Mouse (Mus musculus) forebrain, embryonic 13.5 days (tissue): ENCODE measurements at regions not wholly inside any gene's neighbourhood (a gene's known extent, or its start where the extent isn't known, plus 50 kb on each side); places are given as distances from the start of the nearest gene placed in this dataset.

Experiments
- ATAC-seq: fragments of 200-750 bp; cut with Nextera tagmentation; 2 replicates; pipeline ENCODE4 v1.8.0; 2017
- H3K27ac ChIP-seq: fragments of 300-500 bp; sonication (generic); 2 replicates; pipeline ENCODE4 v1.5.1; 2015; ENCODE audit warnings: inconsistent platforms, mild to moderate bottlenecking, moderate library complexity
- H3K27me3 ChIP-seq: fragments of 300-500 bp; sonication (generic); 2 replicates; pipeline ENCODE4 v1.6.1; 2015; ENCODE audit warnings: mild to moderate bottlenecking, inconsistent platforms
- H3K36me3 ChIP-seq: fragments of 300-500 bp; sonication (generic); 2 replicates; pipeline ENCODE4 v1.6.1; 2015; ENCODE audit warnings: mild to moderate bottlenecking, inconsistent platforms; ENCODE audit not compliant: poor library complexity, severe bottlenecking
- H3K4me1 ChIP-seq: fragments of 300-500 bp; sonication (generic); 2 replicates; pipeline ENCODE4 v1.6.1; 2015; ENCODE audit warnings: inconsistent platforms
- H3K4me2 ChIP-seq: fragments of 300-500 bp; sonication (generic); 2 replicates; pipeline ENCODE4 v1.6.1; 2015; ENCODE audit warnings: inconsistent platforms, mild to moderate bottlenecking, moderate library complexity
- H3K4me3 ChIP-seq: fragments of 300-500 bp; sonication (generic); 2 replicates; pipeline ENCODE4 v1.5.1; 2015; ENCODE audit warnings: mild to moderate bottlenecking, inconsistent platforms
- H3K9ac ChIP-seq: fragments of 300-500 bp; sonication (generic); 2 replicates; pipeline ENCODE4 v1.6.1; 2015; ENCODE audit warnings: mild to moderate bottlenecking, inconsistent platforms
- H3K9me3 ChIP-seq: fragments of 300-500 bp; sonication (generic); replicated peaks from 2 replicates; pipeline ENCODE4 v1.6.1; 2016; ENCODE audit warnings: inconsistent platforms
- WGBS: fragments of 180-500 bp; shearing (Covaris S2); methylation state at CpG from one replicate; pipeline ENCODE4 v1.1.7; 2015; 5-methylcytosine and 5-hydroxymethylcytosine counted together

- 90% methylated on average over 2 of the region's 2 CpGs for WGBS
- Histone ChIP-seq H3K27me3 (no peaks in the 10 kb centered on the region), H3K9me3 (no peaks in the 10 kb centered on the region), H3K9ac (no peak overlapping the region), H3K4me3 (no peak overlapping the region), H3K36me3 (no peaks in the 10 kb centered on the region), H3K4me1 (no peaks in the 10 kb centered on the region), H3K27ac (no peak overlapping the region), H3K4me2 (no peak overlapping the region)
- no peak for ATAC-seq
Measured at GRCm38 (mm10) chr1:113389920-113390319, 1525.2 kb upstream of the Dsel start.

- Histone ChIP-seq H3K4me3 (no peak overlapping the region), H3K36me3 (no peaks in the 10 kb centered on the region), H3K27ac (no peak overlapping the region), H3K4me2 (no peak overlapping the region), H3K27me3 (no peaks in the 10 kb centered on the region), H3K9me3 (no peaks in the 10 kb centered on the region), H3K4me1 (peaks cover 3% of the 10 kb centered on the region; the same call in 1 of the 2 replicates), H3K9ac (no peak overlapping the region)
- 65% methylated on average over 6 of the region's 6 CpGs for WGBS
- no peak for ATAC-seq
Measured at GRCm38 (mm10) chr1:113384888-113385430, 1520.2 kb upstream of the Dsel start.

DNA sequence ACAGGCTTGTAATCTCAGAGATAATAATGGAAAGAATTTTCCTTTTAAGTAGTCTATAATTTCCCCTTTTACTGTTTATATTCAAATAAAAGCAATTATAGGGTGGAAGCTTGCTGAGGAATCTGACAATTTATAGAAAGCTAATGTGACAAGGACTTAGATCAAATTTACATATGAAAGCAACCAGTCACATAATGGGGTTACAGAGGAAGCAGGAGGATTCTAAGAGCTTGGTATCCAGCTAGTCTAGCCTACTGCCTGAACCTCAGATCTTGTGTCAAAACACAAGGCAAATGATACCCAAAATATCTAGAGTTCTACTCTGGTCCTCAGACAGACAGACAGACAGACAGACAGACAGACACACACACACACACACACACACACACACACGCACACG, 1519.0 kb upstream of the Dsel start:
- Histone ChIP-seq H3K4me3 (no peak overlapping the region), H3K9ac (no peak overlapping the region), H3K27me3 (no peaks in the 10 kb centered on the region), H3K27ac (no peak overlapping the region), H3K9me3 (no peaks in the 10 kb centered on the region), H3K4me1 (peaks cover 3% of the 10 kb centered on the region; the same call in 1 of the 2 replicates), H3K4me2 (no peak overlapping the region), H3K36me3 (no peaks in the 10 kb centered on the region)
- WGBS = 84% methylated on average over 2 of the region's 2 CpGs
- ATAC-seq = 0 out of 2 replicates have a peak, but pooled peaks have one; percentile 55

DNA sequence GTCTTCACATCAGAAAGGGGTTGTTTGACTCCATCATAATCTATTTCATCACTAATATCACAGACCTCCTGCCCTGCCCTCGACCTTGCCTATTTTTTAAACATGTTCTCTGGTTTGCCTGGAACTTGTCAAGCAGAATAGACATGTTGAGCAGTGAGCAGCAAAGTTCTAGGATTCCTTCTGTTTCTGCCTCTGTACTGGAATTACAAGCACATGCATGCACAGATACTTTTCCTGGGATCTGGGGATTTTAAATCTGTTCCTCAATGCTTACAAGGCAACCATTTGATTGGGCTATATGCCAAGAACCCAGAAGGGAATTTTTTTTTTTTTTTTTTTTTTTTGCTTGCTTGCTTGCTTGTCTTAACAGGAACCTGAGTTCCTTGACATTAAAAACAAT, 1508.0 kb upstream of the Dsel start:
- WGBS = 68% methylated on average over 1 of the region's 1 CpGs
- Histone ChIP-seq H3K27me3 (no peaks in the 10 kb centered on the region), H3K27ac (no peak overlapping the region), H3K4me3 (no peak overlapping the region), H3K4me2 (no peak overlapping the region), H3K36me3 (no peaks in the 10 kb centered on the region), H3K9me3 (no peaks in the 10 kb centered on the region), H3K9ac (no peak overlapping the region), H3K4me1 (no peaks in the 10 kb centered on the region)
- no peak for ATAC-seq

- no peak overlapping the region for H3K27ac ChIP-seq
- peak; percentile 75 for ATAC-seq
- no peaks in the 10 kb centered on the region for H3K9me3 ChIP-seq
- H3K9ac ChIP-seq = no peak overlapping the region
- H3K27me3 ChIP-seq = no peaks in the 10 kb centered on the region
- H3K36me3 ChIP-seq = no peaks in the 10 kb centered on the region
- peaks cover 9% of the 10 kb centered on the region for H3K4me1 ChIP-seq
- no peak overlapping the region for H3K4me2 ChIP-seq
- WGBS = 19% methylated on average over 4 of the region's 4 CpGs
- H3K4me3 ChIP-seq = no peak overlapping the region
Measured at GRCm38 (mm10) chr1:113358242-113358641, 1493.5 kb upstream of the Dsel start.

DNA sequence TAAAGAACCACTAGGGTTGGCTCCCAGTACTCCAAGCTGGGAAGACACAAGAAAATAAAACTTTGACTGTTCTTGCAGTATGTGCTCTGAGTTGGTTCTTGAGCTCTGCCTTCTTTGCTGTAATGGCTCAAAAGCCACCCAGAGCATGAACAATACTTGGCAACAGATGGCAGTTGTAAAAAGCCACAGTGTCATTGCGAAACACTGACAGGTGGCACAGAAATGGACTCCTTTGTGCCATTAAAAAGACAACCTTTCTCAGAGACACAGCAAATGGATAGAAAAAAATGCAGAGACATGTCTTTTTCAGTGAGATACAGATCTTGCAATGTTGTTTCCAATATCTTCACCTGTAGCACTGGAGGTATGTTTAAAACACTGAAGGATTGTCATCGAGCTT, 1443.3 kb upstream of the Dsel start:
- H3K9me3 ChIP-seq = no peaks in the 10 kb centered on the region
- no peak for ATAC-seq
- H3K36me3 ChIP-seq = no peaks in the 10 kb centered on the region
- H3K4me1 ChIP-seq = no peaks in the 10 kb centered on the region
- H3K4me2 ChIP-seq = no peak overlapping the region
- H3K27ac ChIP-seq = no peak overlapping the region
- H3K27me3 ChIP-seq = no peaks in the 10 kb centered on the region
- 80% methylated on average over 2 of the region's 2 CpGs for WGBS
- H3K9ac ChIP-seq = no peak overlapping the region
- H3K4me3 ChIP-seq = no peak overlapping the region

DNA sequence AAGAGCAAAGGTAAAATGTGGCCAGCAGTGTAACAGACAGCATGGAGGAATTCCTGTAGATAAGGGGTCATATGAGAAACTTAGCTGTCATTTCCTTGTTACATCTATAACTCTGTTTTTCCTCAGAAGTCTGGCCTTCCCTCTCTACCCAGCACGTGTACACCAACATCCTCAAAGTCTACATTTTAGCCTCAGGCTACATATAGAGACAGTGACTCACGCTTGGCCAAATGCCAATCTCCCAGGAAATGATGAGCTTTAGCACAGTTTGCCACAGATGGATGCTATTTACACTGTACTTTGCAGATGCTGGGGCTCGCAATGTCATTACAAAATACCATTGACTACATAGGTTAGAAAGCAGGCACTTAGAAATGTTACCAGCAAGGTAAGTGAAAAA, 1433.1 kb upstream of the Dsel start:
- no peak; the same call in 1 of the 2 replicates for ATAC-seq
- H3K4me1 ChIP-seq = no peaks in the 10 kb centered on the region
- no peak overlapping the region for H3K4me2 ChIP-seq
- H3K4me3 ChIP-seq = no peak overlapping the region
- 0 out of 2 replicates have a peak, but pooled peaks cover 4% of the 10 kb centered on the region for H3K9me3 ChIP-seq
- H3K36me3 ChIP-seq = no peaks in the 10 kb centered on the region
- 74% methylated on average over 3 of the region's 3 CpGs for WGBS
- no peak overlapping the region for H3K9ac ChIP-seq
- no peak overlapping the region for H3K27ac ChIP-seq
- no peaks in the 10 kb centered on the region for H3K27me3 ChIP-seq

DNA sequence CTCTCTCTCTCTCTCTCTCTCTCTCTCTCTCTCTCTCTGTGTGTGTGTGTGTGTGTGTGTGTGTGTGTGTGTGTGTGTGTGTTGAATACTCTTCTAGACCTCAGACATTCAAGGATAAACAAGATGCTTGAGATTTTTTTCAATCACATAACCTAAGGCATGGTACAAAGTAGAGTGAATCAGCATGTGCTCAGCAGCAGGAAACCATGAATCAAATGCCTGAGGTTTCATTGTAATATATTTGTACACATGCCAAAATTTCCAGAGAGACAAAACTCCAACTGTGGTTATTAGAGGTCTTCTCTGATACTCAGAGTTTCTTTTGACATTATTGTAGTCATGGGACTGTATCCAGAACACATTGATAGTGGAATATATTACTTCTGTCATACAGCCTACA, 1423.5 kb upstream of the Dsel start:
- H3K27ac ChIP-seq = no peak overlapping the region
- no peaks in the 10 kb centered on the region for H3K9me3 ChIP-seq
- no peaks in the 10 kb centered on the region for H3K27me3 ChIP-seq
- H3K4me1 ChIP-seq = no peaks in the 10 kb centered on the region
- H3K36me3 ChIP-seq = no peaks in the 10 kb centered on the region
- H3K9ac ChIP-seq = no peak overlapping the region
- no peak for ATAC-seq
- H3K4me2 ChIP-seq = no peak overlapping the region
- H3K4me3 ChIP-seq = no peak overlapping the region

- no peak overlapping the region for H3K4me3 ChIP-seq
- no peaks in the 10 kb centered on the region for H3K27me3 ChIP-seq
- H3K9me3 ChIP-seq = no peaks in the 10 kb centered on the region
- no peak overlapping the region for H3K27ac ChIP-seq
- no peak for ATAC-seq
- no peak overlapping the region for H3K4me2 ChIP-seq
- no peaks in the 10 kb centered on the region for H3K4me1 ChIP-seq
- no peak overlapping the region for H3K9ac ChIP-seq
- H3K36me3 ChIP-seq = no peaks in the 10 kb centered on the region
Measured at GRCm38 (mm10) chr1:113284122-113284521, 1419.4 kb upstream of the Dsel start.

- no peak overlapping the region for H3K4me3 ChIP-seq
- no peaks in the 10 kb centered on the region for H3K36me3 ChIP-seq
- no peak for ATAC-seq
Measured at GRCm38 (mm10) chr1:113259421-113259820, 1394.7 kb upstream of the Dsel start.

DNA sequence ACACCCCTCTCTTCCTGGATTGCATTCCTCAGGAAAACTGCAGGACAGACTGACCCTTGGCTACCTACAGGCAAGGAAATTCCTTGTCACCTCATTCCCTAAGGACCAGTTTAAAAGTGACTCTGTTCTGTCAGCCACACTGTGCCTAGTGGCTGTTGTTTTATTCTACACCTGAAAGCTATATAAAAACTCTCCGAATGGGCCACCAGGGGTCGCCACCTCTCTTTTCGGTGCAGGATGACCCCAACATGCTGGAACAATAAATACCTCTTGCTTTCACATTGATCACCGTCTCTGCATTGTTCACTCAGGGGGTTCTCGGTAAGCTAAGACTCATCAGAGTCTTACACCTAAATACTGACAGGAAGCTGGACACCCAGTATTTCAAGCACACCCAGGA, 1382.6 kb upstream of the Dsel start:
- 64% methylated on average over 5 of the region's 5 CpGs for WGBS
- no peaks in the 10 kb centered on the region for H3K4me1 ChIP-seq
- no peak overlapping the region for H3K27ac ChIP-seq
- no peaks in the 10 kb centered on the region for H3K9me3 ChIP-seq
- no peaks in the 10 kb centered on the region for H3K27me3 ChIP-seq
- H3K9ac ChIP-seq = no peak overlapping the region
- ATAC-seq = no peak
- no peak overlapping the region for H3K4me2 ChIP-seq
- no peak overlapping the region for H3K4me3 ChIP-seq
- H3K36me3 ChIP-seq = no peaks in the 10 kb centered on the region

More at GRCm38 (mm10) chr1:113259421-113259820, 1394.7 kb upstream of the Dsel start:
- H3K9me3 ChIP-seq = no peaks in the 10 kb centered on the region
- H3K9ac ChIP-seq = no peak overlapping the region
- no peaks in the 10 kb centered on the region for H3K27me3 ChIP-seq
- no peaks in the 10 kb centered on the region for H3K4me1 ChIP-seq
- no peak overlapping the region for H3K4me2 ChIP-seq
- H3K27ac ChIP-seq = no peak overlapping the region

- H3K4me3 ChIP-seq = no peak overlapping the region
- no peaks in the 10 kb centered on the region for H3K36me3 ChIP-seq
- 89% methylated on average over 1 of the region's 1 CpGs for WGBS
- H3K4me1 ChIP-seq = no peaks in the 10 kb centered on the region
- H3K4me2 ChIP-seq = no peak overlapping the region
- no peaks in the 10 kb centered on the region for H3K9me3 ChIP-seq
- no peak overlapping the region for H3K27ac ChIP-seq
- H3K27me3 ChIP-seq = no peaks in the 10 kb centered on the region
- ATAC-seq = no peak
- H3K9ac ChIP-seq = no peak overlapping the region
Measured at GRCm38 (mm10) chr1:113210095-113210494, 1345.4 kb upstream of the Dsel start.

GRCm38 (mm10) chr1:113204019-113204418, 1339.3 kb upstream of the Dsel start:
- Histone ChIP-seq H3K4me2 (no peak overlapping the region), H3K27me3 (no peaks in the 10 kb centered on the region), H3K4me3 (no peak overlapping the region), H3K9me3 (no peaks in the 10 kb centered on the region), H3K4me1 (no peaks in the 10 kb centered on the region), H3K36me3 (no peaks in the 10 kb centered on the region), H3K9ac (no peak overlapping the region), H3K27ac (no peak overlapping the region)
- WGBS = 86% methylated on average over 1 of the region's 1 CpGs
- ATAC-seq = no peak
